Mouse (Mus musculus) embryonic fibroblast, embryonic 13.5 days (primary cell): ENCODE measurements around the gene H3f3a.

Source experiments
- CTCF ChIP-seq: IDR thresholded peaks from 2 replicates; pipeline ENCODE4 v1.5.1; 2011; ENCODE audit warnings: mild to moderate bottlenecking, control low read depth, low read length, moderate library complexity, borderline replicate concordance; ENCODE audit not compliant: insufficient read depth
- POLR2A ChIP-seq: IDR thresholded peaks from 2 replicates; pipeline ENCODE4 v1.6.1; 2011; ENCODE audit warnings: low read depth, mild to moderate bottlenecking, control low read depth, low read length, moderate library complexity

DNA sequence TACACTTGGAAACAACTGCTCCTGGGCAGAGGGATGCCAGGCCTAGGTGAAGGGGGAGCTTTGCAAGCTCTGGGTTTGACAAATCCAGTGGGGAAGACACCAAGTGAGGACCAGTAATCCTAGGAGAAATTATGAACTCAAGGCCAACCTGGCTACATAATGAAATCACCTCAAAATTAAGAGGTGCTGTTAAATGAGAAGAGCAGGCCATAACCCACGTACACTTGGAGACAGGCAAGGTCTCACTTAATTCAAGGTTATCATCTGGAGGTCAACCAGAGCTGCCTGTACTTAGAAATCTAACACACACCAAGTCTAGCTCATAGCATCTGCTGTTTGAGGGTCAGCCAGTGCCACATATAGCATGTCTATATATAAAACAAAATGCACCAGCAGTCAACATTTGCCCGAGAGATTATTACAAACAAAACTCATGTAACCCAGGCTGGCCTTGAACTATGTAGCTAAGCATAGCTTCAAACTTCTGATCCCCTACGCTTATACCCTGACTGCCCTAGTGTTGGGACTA is 12.2 kb downstream of the H3f3a start:
- TF ChIP-seq CTCF (no peak), POLR2A (no peak)
